Mouse (Mus musculus) spleen, postnatal 36 days (tissue): ENCODE results near the gene Sumo1.
A peak's percentile ranks its signal among the peaks of the same experiment; 100 is the strongest.

Experiments
- DNase-seq, 2 experiments: peaks; one replicate each; pipeline ENCODE4 v3.0.0; 2022; ENCODE audit warnings: low spot score in 2 of 2, mixed read lengths in 1 of 2

Sumo1 gene

GRCm38 (mm10) chr1:59593622-59594035 is 77.0 kb downstream of the Sumo1 start:
- DNase-seq, result no peak

GRCm38 (mm10) chr1:59592876-59593275 is 77.8 kb downstream of the Sumo1 start:
- DNase-seq, result no peak

- no peak for DNase-seq
Measured at GRCm38 (mm10) chr1:59592359-59592758, 78.3 kb downstream of the Sumo1 start.

GRCm38 (mm10) chr1:59589271-59589670 is 81.4 kb downstream of the Sumo1 start:
- DNase-seq, result no peak

GRCm38 (mm10) chr1:59584656-59585410 is 85.8 kb downstream of the Sumo1 start:
- DNase-seq, result peak; percentile 25 to 37

GRCm38 (mm10) chr1:59580880-59581279 is 89.8 kb downstream of the Sumo1 start:
- no peak for DNase-seq

GRCm38 (mm10) chr1:59580131-59580751 is 90.4 kb downstream of the Sumo1 start:
- DNase-seq, result no peak

GRCm38 (mm10) chr1:59579327-59579726 is 91.3 kb downstream of the Sumo1 start:
- no peak for DNase-seq

GRCm38 (mm10) chr1:59578770-59579169 is 91.9 kb downstream of the Sumo1 start:
- DNase-seq, result no peak

- DNase-seq, result no peak
Measured at GRCm38 (mm10) chr1:59574262-59575187, 96.1 kb downstream of the Sumo1 start.

- no peak for DNase-seq
Measured at GRCm38 (mm10) chr1:59573843-59574242, 96.8 kb downstream of the Sumo1 start.

- DNase-seq, result no peak
Measured at GRCm38 (mm10) chr1:59571502-59571901, 99.1 kb downstream of the Sumo1 start.

- DNase-seq, result no peak
Measured at GRCm38 (mm10) chr1:59570767-59571166, 99.9 kb downstream of the Sumo1 start.

- DNase-seq, result no peak
Measured at GRCm38 (mm10) chr1:59569301-59569700, 101.3 kb downstream of the Sumo1 start.

GRCm38 (mm10) chr1:59568283-59568682 is 102.4 kb downstream of the Sumo1 start:
- DNase-seq, result no peak

GRCm38 (mm10) chr1:59567521-59567920 is 103.1 kb downstream of the Sumo1 start:
- no peak for DNase-seq

- DNase-seq, result no peak
Measured at GRCm38 (mm10) chr1:59566926-59567325, 103.7 kb downstream of the Sumo1 start.

GRCm38 (mm10) chr1:59566281-59566680 is 104.4 kb downstream of the Sumo1 start:
- no peak for DNase-seq

GRCm38 (mm10) chr1:59565804-59566203 is 104.8 kb downstream of the Sumo1 start:
- DNase-seq, result no peak

GRCm38 (mm10) chr1:59563581-59563980 is 107.1 kb downstream of the Sumo1 start:
- no peak for DNase-seq

GRCm38 (mm10) chr1:59553708-59554107 is 116.9 kb downstream of the Sumo1 start:
- DNase-seq, result no peak

GRCm38 (mm10) chr1:59550996-59551395 is 119.6 kb downstream of the Sumo1 start:
- DNase-seq, result no peak
